Mouse (Mus musculus): ENCODE measurements around the gene Rprm.

The Rprm gene

DNA sequence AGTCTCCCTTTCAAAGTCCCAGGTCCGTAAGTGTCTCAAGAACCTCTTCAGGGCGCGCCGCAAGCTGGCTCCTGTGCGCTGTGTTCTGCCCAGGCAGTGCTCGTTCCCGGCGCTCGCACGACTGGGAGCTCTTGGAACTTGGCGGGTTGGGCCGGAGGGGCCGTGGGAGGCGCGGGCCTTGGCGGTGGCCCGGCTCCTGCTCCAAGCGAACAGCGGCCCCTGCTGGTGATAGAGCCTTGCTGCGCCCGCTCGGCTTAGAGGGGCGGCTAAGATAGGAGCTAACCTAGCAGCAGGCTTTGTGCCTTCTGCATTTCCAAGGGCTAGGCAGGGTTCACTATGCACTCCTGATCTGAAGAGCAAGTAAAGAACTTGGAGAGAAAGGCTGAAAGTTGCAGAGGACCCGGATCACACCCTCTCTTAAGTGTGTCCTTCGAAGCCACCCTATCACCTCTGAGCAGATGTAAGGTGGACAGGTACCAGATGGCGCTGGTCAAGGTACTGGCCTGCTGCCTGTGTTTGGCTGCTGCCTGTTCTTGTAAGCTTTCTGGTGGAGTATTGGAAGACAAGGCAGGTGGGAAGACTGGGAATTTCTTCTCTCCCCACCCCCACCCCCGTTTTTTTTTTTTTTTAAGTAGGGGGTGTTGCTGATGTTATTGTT, at the start of gene Rprm:
Gene Rprm (minus strand): TSS at position 123 of the 658 bp plus-strand sequence.
- DNase-seq = peak; percentile 66 to 73

DNA sequence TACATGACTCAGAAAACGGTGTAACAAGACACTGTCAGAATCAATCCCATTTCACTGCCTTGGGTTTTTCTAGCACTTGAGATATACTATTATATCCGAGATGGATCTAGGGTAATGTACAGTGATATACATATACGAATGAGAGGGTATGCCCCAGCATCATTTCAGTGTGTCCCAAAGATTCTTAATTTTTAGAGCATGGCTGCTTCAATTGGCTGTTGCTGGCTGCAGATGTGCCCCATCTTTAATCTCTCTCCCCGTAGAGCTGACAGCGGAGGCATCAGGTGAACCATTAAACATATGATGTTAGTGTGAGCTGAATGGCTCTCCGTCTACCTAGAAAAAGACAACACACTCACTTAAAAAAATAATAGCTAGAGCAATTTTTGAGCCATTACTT, 34.0 kb upstream of the Rprm start:
- no peak for DNase-seq

- DNase-seq = peak; percentile 20 to 36
Observed at GRCm38 (mm10) chr2:54118881-54119280, 33.5 kb upstream of the Rprm start.

DNA sequence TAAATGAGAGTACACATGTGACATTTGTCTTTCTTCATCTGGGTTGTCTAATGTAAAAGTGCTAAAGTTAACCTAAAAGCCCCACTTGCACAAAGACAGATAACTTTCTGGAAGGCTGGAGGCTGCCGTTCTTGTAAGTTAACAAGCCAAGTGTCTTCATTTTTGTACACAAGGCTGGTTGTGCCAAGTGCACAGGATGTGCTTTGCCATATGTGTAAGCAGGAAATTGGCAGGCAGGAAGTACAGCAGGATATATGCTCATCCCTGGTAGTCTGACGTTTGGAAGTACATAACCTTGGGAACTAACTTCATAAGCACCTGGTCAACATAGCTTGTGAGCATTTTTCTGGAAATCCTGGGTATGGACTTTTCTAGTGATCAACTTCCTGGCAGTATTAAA, 25.9 kb upstream of the Rprm start:
- no peak for DNase-seq

DNA sequence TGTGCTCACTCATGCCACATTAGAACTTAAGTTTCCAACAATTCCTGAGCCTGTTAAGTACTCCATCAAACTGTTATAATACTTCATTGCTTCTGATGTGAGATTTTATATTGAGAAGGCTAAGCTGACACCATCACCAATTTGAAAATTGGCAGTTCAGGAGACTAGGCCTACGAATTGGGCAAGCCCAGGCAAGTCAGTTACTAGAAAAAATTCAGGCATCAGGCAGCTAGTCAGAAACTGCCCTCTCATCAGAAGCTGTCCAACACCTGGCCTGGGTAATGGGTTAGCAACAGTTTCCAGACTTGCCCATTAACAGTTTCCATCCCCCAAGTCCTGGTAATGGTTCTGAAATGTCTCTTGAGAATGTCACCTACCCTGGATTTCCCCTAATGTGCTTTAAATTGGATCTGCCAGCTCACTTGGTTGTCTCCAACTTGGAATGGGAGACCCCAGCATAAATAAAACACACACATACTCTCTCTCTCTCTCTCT, 20.9 kb upstream of the Rprm start:
- no peak for DNase-seq

DNA sequence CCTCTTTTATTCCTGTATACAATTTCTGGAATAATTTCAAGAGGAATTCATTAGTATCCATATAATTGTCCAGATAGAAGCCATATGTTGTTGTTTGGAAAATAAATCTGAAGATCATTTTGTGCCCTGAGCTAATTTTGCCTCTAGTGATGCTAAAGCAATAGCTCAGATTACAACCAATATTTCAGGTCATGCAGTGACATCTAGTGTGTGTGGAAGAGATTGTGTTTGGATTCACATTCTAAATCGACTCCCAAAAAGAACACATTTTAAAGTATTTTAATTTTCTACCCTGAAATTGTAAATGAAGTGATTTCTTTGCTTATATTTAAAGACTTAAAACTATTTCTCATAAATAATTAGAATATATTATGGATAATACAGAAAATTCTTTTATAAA, 14.6 kb upstream of the Rprm start:
- no peak for DNase-seq

DNA sequence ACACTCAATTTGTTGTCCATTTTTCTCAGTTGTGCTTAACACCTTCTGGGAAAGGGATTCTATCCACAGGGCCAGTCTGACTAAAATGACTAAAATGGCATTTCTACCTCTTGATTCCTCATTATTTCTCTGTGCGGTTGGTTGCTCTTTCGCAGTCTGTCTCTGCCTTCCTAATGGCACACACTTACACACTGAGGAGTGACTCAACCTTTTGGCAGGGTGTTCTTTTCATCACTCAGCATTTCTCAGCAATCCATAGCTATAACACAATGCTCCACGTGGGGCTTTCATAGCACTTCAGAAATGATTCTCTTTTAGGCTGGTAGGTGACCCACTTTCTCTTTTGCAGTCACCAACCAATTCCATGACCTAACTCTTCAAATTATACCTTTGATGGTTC, 7.3 kb upstream of the Rprm start:
- no peak for DNase-seq

DNA sequence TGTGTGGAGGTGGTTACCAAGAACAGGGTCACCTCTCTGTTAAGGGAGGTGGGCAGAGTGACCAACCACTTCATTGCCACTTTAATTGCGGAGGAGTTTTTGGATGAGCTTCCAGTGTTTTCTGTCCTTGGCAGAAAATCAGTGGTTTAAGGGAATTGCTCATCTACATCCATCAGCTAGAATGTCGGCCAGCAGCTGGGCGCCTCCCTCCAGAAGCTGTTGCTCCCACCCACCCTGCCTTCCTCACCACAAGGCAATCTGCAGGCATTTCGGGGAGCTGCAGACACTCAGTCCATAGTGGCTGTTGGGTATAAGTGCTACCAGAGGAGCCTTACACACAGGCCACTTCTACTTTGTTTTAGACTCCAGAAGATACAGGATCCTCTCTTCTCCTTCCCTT, 902 bp upstream of the Rprm start:
- DNase-seq = no peak

DNA sequence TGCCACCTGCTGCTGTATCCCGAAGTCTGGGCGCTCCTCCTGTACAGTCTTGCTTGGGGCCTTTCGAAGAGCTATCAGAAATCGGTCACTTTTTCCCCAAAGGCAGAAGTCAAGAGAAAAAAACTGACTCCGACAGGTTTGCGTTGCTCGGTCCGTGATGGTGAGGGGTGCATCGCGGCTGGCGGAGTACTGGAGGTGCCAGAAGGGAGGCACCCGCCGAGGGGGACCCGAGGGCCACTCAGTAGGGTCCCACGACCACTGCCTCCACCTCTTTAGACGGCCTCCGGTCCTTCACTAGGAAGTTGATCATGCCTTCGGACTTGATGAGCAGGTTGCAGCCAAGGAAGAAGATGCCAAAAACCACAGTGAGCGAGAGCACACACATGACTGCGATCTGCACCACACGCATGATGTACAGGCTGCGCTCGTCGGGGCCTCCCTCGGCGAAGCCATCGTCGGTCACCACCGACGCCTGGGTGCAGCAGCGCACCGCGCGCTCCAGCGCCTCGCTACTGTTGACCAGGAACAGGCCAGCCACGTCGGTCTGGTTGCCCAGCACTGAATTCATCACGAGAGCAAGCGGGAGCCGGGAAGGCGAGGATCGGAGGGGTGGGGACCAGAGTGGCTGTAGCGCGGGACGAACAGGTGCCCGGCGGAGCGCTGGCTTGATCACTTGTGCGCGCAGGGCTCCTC, 469 bp downstream of the Rprm start:
- DNase-seq = peak in 1 of 2 experiments; percentile 2

DNA sequence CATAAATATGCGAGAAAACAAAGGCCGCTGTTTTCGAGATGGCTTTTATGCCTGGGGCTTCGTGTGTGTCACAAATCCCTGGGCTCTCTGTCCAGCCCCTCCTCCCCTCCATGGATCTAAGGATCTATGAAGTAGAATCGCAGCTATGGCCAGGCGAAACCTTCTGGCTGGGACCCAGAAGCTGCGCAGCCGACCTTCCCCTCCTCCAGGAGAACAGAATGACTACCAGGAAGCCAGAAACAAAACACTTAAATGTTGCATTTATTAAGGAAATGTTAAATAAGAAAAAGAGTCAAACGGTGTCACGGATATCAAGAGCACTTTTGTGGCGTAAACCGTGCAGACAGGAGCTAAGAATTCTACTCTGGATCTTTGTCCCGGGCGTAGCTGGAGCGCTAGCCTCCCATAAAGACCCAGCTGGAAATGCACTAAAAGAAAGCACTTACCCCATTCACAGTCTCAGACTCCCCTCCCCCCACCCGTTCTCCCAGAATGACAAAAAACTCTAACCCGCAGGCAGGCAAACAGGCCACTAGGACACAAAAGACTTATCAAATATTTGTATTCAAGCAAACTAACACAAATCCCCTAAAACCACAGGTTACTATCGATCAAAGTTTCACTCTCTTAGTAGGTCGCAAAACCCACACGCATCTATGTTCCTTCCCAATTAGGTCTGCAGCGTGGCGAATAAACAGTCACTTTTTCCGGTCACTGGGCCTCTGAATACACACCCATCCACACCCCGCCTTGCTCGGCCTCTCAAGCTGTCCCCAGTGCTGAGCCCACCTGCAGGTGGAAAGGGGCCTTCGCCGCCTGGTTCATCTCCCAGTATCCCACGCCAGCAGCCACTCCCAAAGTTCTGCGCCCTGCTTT, 1.3 kb downstream of the Rprm start:
- DNase-seq = no peak

GRCm38 (mm10) chr2:54078961-54079360, 6.4 kb downstream of the Rprm start:
- no peak for DNase-seq

- DNase-seq = no peak
Observed at GRCm38 (mm10) chr2:54071526-54071925, 13.8 kb downstream of the Rprm start.

DNA sequence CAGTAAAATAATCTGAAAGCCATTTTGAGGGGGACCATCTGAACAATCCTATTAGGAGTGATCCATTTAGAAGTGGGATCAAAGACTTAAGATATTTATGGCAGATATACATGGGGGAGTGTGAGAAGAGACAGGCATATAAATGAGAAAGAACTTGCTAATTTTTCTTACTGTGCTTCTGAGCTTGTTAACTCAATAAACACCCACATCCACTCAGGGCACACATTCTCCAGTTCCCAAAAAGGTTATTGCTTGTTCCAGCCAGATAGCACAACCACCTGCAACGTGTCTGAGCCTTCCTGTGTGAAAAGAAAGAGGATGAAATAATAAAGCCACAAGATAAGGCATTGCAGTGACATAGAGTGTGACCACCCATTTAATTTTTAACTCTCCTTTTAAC, 22.9 kb downstream of the Rprm start:
- no peak for DNase-seq

DNA sequence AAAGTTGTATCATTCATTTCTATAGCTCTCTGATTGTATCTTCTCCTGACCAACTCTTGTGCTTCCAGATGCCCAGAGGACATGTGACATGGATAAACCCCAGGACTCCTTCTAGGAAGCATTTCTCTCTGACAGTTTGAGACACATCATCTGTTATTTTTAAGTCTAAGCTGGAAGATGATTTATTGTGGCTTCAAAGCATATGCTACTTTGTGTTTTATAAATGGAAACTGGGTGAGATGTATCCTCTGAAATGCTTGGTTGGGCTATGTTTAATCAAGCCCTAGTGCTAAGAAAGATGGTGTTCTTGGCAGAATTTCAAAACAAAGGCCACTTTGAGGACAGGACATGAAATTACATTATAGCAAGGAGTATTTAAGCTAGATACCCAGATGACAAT, 24.3 kb downstream of the Rprm start:
- no peak for DNase-seq
